Mouse (Mus musculus): Measurements from ENCODE around the gene Kcnj11. TPM values are rescaled to one million over a fixed set of nuclear protein-coding genes. Genes with fewer than 3 reads are reported as not detected.

The Kcnj11 gene
- polyA plus RNA-seq, 1 experiment from 2014 or later: 0.65 TPM

- no peaks in the 10 kb centered on the region for H3K9me3 ChIP-seq (ENCODE audit: control insufficient read depth, low read length)
- no peak overlapping the region for H3K4me3 ChIP-seq (ENCODE audit: low read length)
- H3K27ac ChIP-seq (ENCODE audit: low read length): no peak overlapping the region
- H3K4me2 ChIP-seq (ENCODE audit: low read depth, low read length): no peak overlapping the region
- no peaks in the 10 kb centered on the region for H3K27me3 ChIP-seq (replicated peaks; ENCODE audit: control insufficient read depth, insufficient read depth, low read length)
- H3K9ac ChIP-seq (ENCODE audit: low read depth, low read length): no peak overlapping the region
- H3K36me3 ChIP-seq (ENCODE audit: control insufficient read depth, insufficient read depth, low read length): peaks cover 35% of the 10 kb centered on the region
- 80% methylated on average over 7 of the region's 7 CpGs for WGBS
- no peaks in the 10 kb centered on the region for H3K4me1 ChIP-seq (ENCODE audit: control insufficient read depth, insufficient read depth, low read length)
- ATAC-seq: peak; percentile 60
Observed at GRCm38 (mm10) chr7:46076844-46077243, 23.7 kb downstream of the Kcnj11 start.

GRCm38 (mm10) chr7:46068831-46069230 lies 31.7 kb downstream of the Kcnj11 start:
- Histone ChIP-seq H3K4me1 (ENCODE audit: control insufficient read depth, insufficient read depth, low read length) (no peaks in the 10 kb centered on the region), H3K9me3 (ENCODE audit: control insufficient read depth, low read length) (no peaks in the 10 kb centered on the region), H3K36me3 (ENCODE audit: control insufficient read depth, insufficient read depth, low read length) (peaks cover 34% of the 10 kb centered on the region), H3K27ac (ENCODE audit: low read length) (no peak overlapping the region), H3K27me3 (replicated peaks; ENCODE audit: control insufficient read depth, insufficient read depth, low read length) (no peaks in the 10 kb centered on the region), H3K4me3 (ENCODE audit: low read length) (no peak overlapping the region), H3K9ac (ENCODE audit: low read depth, low read length) (no peak overlapping the region), H3K4me2 (ENCODE audit: low read depth, low read length) (no peak overlapping the region)
- WGBS: 94% methylated on average over 8 of the region's 8 CpGs
- no peak for ATAC-seq

- no peak overlapping the region for H3K4me2 ChIP-seq (ENCODE audit: low read depth, low read length)
- peaks cover 30% of the 10 kb centered on the region for H3K36me3 ChIP-seq (ENCODE audit: control insufficient read depth, insufficient read depth, low read length)
- H3K4me3 ChIP-seq (ENCODE audit: low read length): no peak overlapping the region
- no peaks in the 10 kb centered on the region for H3K4me1 ChIP-seq (ENCODE audit: control insufficient read depth, insufficient read depth, low read length)
- no peaks in the 10 kb centered on the region for H3K27me3 ChIP-seq (replicated peaks; ENCODE audit: control insufficient read depth, insufficient read depth, low read length)
- 95% methylated on average over 6 of the region's 6 CpGs for WGBS
- H3K27ac ChIP-seq (ENCODE audit: low read length): no peak overlapping the region
- H3K9ac ChIP-seq (ENCODE audit: low read depth, low read length): no peak overlapping the region
- no peaks in the 10 kb centered on the region for H3K9me3 ChIP-seq (ENCODE audit: control insufficient read depth, low read length)
- no peak for ATAC-seq
Observed at GRCm38 (mm10) chr7:46063296-46063695, 37.3 kb downstream of the Kcnj11 start.

- ATAC-seq: no peak
- Histone ChIP-seq H3K9ac (ENCODE audit: low read depth, low read length) (no peak overlapping the region), H3K4me2 (ENCODE audit: low read depth, low read length) (no peak overlapping the region), H3K36me3 (ENCODE audit: control insufficient read depth, insufficient read depth, low read length) (peaks cover 36% of the 10 kb centered on the region), H3K4me1 (ENCODE audit: control insufficient read depth, insufficient read depth, low read length) (no peaks in the 10 kb centered on the region), H3K27me3 (replicated peaks; ENCODE audit: control insufficient read depth, insufficient read depth, low read length) (no peaks in the 10 kb centered on the region), H3K9me3 (ENCODE audit: control insufficient read depth, low read length) (no peaks in the 10 kb centered on the region), H3K27ac (ENCODE audit: low read length) (no peak overlapping the region), H3K4me3 (ENCODE audit: low read length) (no peak overlapping the region)
- 91% methylated on average over 16 of the region's 16 CpGs for WGBS
Observed at GRCm38 (mm10) chr7:46061614-46062013, 39.0 kb downstream of the Kcnj11 start.

- Histone ChIP-seq H3K36me3 (ENCODE audit: control insufficient read depth, insufficient read depth, low read length) (peaks cover 36% of the 10 kb centered on the region), H3K9me3 (ENCODE audit: control insufficient read depth, low read length) (no peaks in the 10 kb centered on the region), H3K9ac (ENCODE audit: low read depth, low read length) (no peak overlapping the region), H3K27ac (ENCODE audit: low read length) (no peak overlapping the region), H3K4me1 (ENCODE audit: control insufficient read depth, insufficient read depth, low read length) (no peaks in the 10 kb centered on the region), H3K4me2 (ENCODE audit: low read depth, low read length) (no peak overlapping the region), H3K27me3 (replicated peaks; ENCODE audit: control insufficient read depth, insufficient read depth, low read length) (no peaks in the 10 kb centered on the region), H3K4me3 (ENCODE audit: low read length) (no peak overlapping the region)
- ATAC-seq: no peak
- 92% methylated on average over 8 of the region's 8 CpGs for WGBS
Observed at GRCm38 (mm10) chr7:46060688-46061087, 39.9 kb downstream of the Kcnj11 start.

- ATAC-seq: no peak
- peaks cover 40% of the 10 kb centered on the region for H3K36me3 ChIP-seq (ENCODE audit: control insufficient read depth, insufficient read depth, low read length)
- H3K4me3 ChIP-seq (ENCODE audit: low read length): no peak overlapping the region
Observed at GRCm38 (mm10) chr7:46058882-46059281, 41.7 kb downstream of the Kcnj11 start.

GRCm38 (mm10) chr7:46053566-46053965 lies 47.0 kb downstream of the Kcnj11 start:
- no peaks in the 10 kb centered on the region for H3K9me3 ChIP-seq (ENCODE audit: control insufficient read depth, low read length)
- WGBS: 97% methylated on average over 3 of the region's 3 CpGs
- ATAC-seq: no peak
- no peak overlapping the region for H3K4me2 ChIP-seq (ENCODE audit: low read depth, low read length)
- no peak overlapping the region for H3K9ac ChIP-seq (ENCODE audit: low read depth, low read length)
- no peaks in the 10 kb centered on the region for H3K4me1 ChIP-seq (ENCODE audit: control insufficient read depth, insufficient read depth, low read length)
- H3K36me3 ChIP-seq (ENCODE audit: control insufficient read depth, insufficient read depth, low read length): peaks cover 32% of the 10 kb centered on the region
- no peaks in the 10 kb centered on the region for H3K27me3 ChIP-seq (replicated peaks; ENCODE audit: control insufficient read depth, insufficient read depth, low read length)
- no peak overlapping the region for H3K4me3 ChIP-seq (ENCODE audit: low read length)
- H3K27ac ChIP-seq (ENCODE audit: low read length): no peak overlapping the region

More at GRCm38 (mm10) chr7:46058882-46059281, 41.7 kb downstream of the Kcnj11 start:
- WGBS: 95% methylated on average over 11 of the region's 11 CpGs
- H3K4me2 ChIP-seq (ENCODE audit: low read depth, low read length): no peak overlapping the region
- no peaks in the 10 kb centered on the region for H3K4me1 ChIP-seq (ENCODE audit: control insufficient read depth, insufficient read depth, low read length)
- H3K27me3 ChIP-seq (replicated peaks; ENCODE audit: control insufficient read depth, insufficient read depth, low read length): no peaks in the 10 kb centered on the region
- H3K9me3 ChIP-seq (ENCODE audit: control insufficient read depth, low read length): no peaks in the 10 kb centered on the region
- H3K9ac ChIP-seq (ENCODE audit: low read depth, low read length): no peak overlapping the region
- H3K27ac ChIP-seq (ENCODE audit: low read length): no peak overlapping the region

- Histone ChIP-seq H3K9ac (ENCODE audit: low read depth, low read length) (no peak overlapping the region), H3K4me2 (ENCODE audit: low read depth, low read length) (no peak overlapping the region), H3K27me3 (replicated peaks; ENCODE audit: control insufficient read depth, insufficient read depth, low read length) (no peaks in the 10 kb centered on the region), H3K4me3 (ENCODE audit: low read length) (no peak overlapping the region), H3K9me3 (ENCODE audit: control insufficient read depth, low read length) (no peaks in the 10 kb centered on the region), H3K27ac (ENCODE audit: low read length) (no peak overlapping the region), H3K36me3 (ENCODE audit: control insufficient read depth, insufficient read depth, low read length) (peaks cover 31% of the 10 kb centered on the region), H3K4me1 (ENCODE audit: control insufficient read depth, insufficient read depth, low read length) (no peaks in the 10 kb centered on the region)
- ATAC-seq: no peak
- WGBS: 84% methylated on average over 4 of the region's 4 CpGs
Observed at GRCm38 (mm10) chr7:46052161-46052821, 48.3 kb downstream of the Kcnj11 start.

GRCm38 (mm10) chr7:46049981-46050380 lies 50.6 kb downstream of the Kcnj11 start:
- no peaks in the 10 kb centered on the region for H3K27me3 ChIP-seq (replicated peaks; ENCODE audit: control insufficient read depth, insufficient read depth, low read length)
- H3K9me3 ChIP-seq (ENCODE audit: control insufficient read depth, low read length): no peaks in the 10 kb centered on the region
- no peak for ATAC-seq
- H3K4me2 ChIP-seq (ENCODE audit: low read depth, low read length): no peak overlapping the region
- no peaks in the 10 kb centered on the region for H3K4me1 ChIP-seq (ENCODE audit: control insufficient read depth, insufficient read depth, low read length)
- peaks cover 30% of the 10 kb centered on the region for H3K36me3 ChIP-seq (ENCODE audit: control insufficient read depth, insufficient read depth, low read length)
- H3K4me3 ChIP-seq (ENCODE audit: low read length): no peak overlapping the region
- no peak overlapping the region for H3K9ac ChIP-seq (ENCODE audit: low read depth, low read length)
- H3K27ac ChIP-seq (ENCODE audit: low read length): no peak overlapping the region
- 93% methylated on average over 7 of the region's 7 CpGs for WGBS

Measured in intestine, embryonic 16.5 days (tissue).